Mouse (Mus musculus): ENCODE measurements around the gene Lipf. TPM values are rescaled to one million over a fixed set of nuclear protein-coding genes. Genes with fewer than 3 reads are reported as not detected.

Lipf gene
- polyA plus RNA-seq, 1 experiment from 2014 or later = not detected

Other genes with a start within 250 kb of the Lipf start
- 0.20 and 0.42 TPM in 2 replicates for gene Lipo2, start 209.8 kb upstream of the Lipf start, polyA plus RNA-seq (2014; fragmentation: Nextera tagmentation; extraction: Ambion mirVana)
- 16.4 and 17.1 TPM in 2 replicates for gene Lipo3, start 199.2 kb upstream of the Lipf start, polyA plus RNA-seq (2014; fragmentation: Nextera tagmentation; extraction: Ambion mirVana)
- gene Lipo1, start 173.7 kb upstream of the Lipf start, polyA plus RNA-seq (2014; fragmentation: Nextera tagmentation; extraction: Ambion mirVana) = not detected in 2 replicates
- not detected in 2 replicates for gene Lipk, start 47.1 kb downstream of the Lipf start, polyA plus RNA-seq (2014; fragmentation: Nextera tagmentation; extraction: Ambion mirVana)
- gene Lipn, start 106.2 kb downstream of the Lipf start, polyA plus RNA-seq (2014; fragmentation: Nextera tagmentation; extraction: Ambion mirVana) = 0.22 TPM in 1 of 2 replicates, not detected in the other
- not detected in 2 replicates for gene Lipm, start 139.7 kb downstream of the Lipf start, polyA plus RNA-seq (2014; fragmentation: Nextera tagmentation; extraction: Ambion mirVana)
- gene Ankrd22, start 204.9 kb downstream of the Lipf start, polyA plus RNA-seq (2014; fragmentation: Nextera tagmentation; extraction: Ambion mirVana) = 3.5 and 3.9 TPM in 2 replicates
- gene Stambpl1, start 231.0 kb downstream of the Lipf start, polyA plus RNA-seq (2014; fragmentation: Nextera tagmentation; extraction: Ambion mirVana) = 7.4 and 10.8 TPM in 2 replicates

Data from stomach, embryonic 14.5 days (tissue).